Mouse (Mus musculus) G1E (cell line): ENCODE results near the gene Disc1.

Experiments used
- CTCF ChIP-seq: IDR thresholded peaks from 2 replicates; pipeline ENCODE4 v1.5.1; 2012; ENCODE audit warnings: low read depth, low read length, inconsistent platforms, mixed read lengths
- GATA1 ChIP-seq: IDR thresholded peaks from 2 replicates; pipeline ENCODE4 v1.6.1; 2012; ENCODE audit warnings: borderline replicate concordance, low read length, inconsistent platforms, mixed read lengths
- GATA2 ChIP-seq: IDR thresholded peaks from 2 replicates; pipeline ENCODE4 v1.6.1; 2012; ENCODE audit warnings: low read depth, low read length, inconsistent platforms, borderline replicate concordance
- POLR2AphosphoS5 ChIP-seq: IDR thresholded peaks from 2 replicates; pipeline ENCODE4 v1.6.1; 2012; ENCODE audit warnings: low read depth, low read length, inconsistent platforms; ENCODE audit not compliant: insufficient replicate concordance
- TAL1 ChIP-seq: conservative IDR thresholded peaks from 2 replicates; pipeline ENCODE4 v1.6.1; 2012; ENCODE audit warnings: low read depth, low read length, inconsistent platforms, mixed read lengths

- no peak for TF ChIP-seq POLR2AphosphoS5
- no peak for TF ChIP-seq CTCF
- no peak for TF ChIP-seq GATA1
- no peak for TF ChIP-seq TAL1
- no peak for TF ChIP-seq GATA2
These were observed 225.2 kb downstream of the Disc1 start for GRCm38 (mm10) chr8:125279156-125279555.
